Mouse (Mus musculus): ENCODE data around the gene Gm20696. TPM values are rescaled to one million over a fixed set of nuclear protein-coding genes. Genes with fewer than 3 reads are reported as not detected.

The Gm20696 gene
- total and polyA plus RNA-seq, 3 experiments: 0.59 TPM; not detected in 2

GRCm38 (mm10) chr6:99420666-99421065, 245.9 kb downstream of the Gm20696 start (continued):
- no peak for TF ChIP-seq GABPA (IDR thresholded peaks at IDR 0.05; ENCODE audit: insufficient replicate concordance, low read depth, low read length)

DNA sequence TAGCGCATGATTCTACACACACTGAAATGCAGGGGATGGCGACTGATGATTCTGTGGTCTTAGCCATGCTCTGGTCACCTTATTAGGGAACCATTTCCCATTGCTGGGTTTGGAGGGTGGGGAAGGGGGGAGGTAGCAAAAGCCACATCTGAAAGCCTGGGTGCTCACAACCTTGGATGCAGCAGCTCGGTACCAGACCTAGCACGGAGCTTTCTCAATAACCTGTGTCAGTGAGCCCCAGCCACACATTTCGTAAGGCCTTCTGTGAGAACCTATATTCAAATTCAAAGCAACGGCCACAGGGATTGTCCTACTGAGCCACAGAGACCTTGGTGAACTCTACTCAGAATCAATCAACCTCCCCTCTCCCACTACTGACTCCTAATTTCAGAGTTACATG, 254.0 kb downstream of the Gm20696 start:
- DNase-seq (ENCODE audit: extremely low read depth): no peak
- Histone ChIP-seq H3K27me3 (replicated peaks) (no peaks in the 10 kb centered on the region), H3K4me2 (ENCODE audit: insufficient read depth, low read depth, poor library complexity, severe bottlenecking) (no peak overlapping the region), H3K27ac (ENCODE audit: insufficient read depth, low read depth) (no peak overlapping the region), H3K79me2 (replicated peaks; ENCODE audit: control insufficient read depth, extremely low read depth, insufficient read depth, poor library complexity, severe bottlenecking) (no peaks in the 10 kb centered on the region), H3K4me1 (ENCODE audit: control insufficient read depth in 1 of 2, insufficient read depth in 2 of 2) (peaks cover 2 to 16% of the 10 kb centered on the region in 2 experiments; a peak in 3 of 4 replicates), H3K9ac (ENCODE audit: insufficient read depth, low read depth) (no peak overlapping the region), H3K9me3 (replicated peaks; ENCODE audit: low read length) (no peaks in the 10 kb centered on the region), H3K36me3 (replicated peaks in 1 of 2; ENCODE audit: control insufficient read depth in 1 of 2, insufficient read depth in 1 of 2, low read length in 1 of 2) (no peaks in the 10 kb centered on the region), H3K4me3 (replicated peaks in 1 of 3; ENCODE audit: low read depth in 2 of 3, low read length in 2 of 3, poor library complexity in 1 of 3) (no peak overlapping the region)
- no peak for TF ChIP-seq RCOR1 (conservative IDR thresholded peaks at IDR 0.05; ENCODE audit: low read depth, low read length)
- TF ChIP-seq ZKSCAN1 (IDR thresholded peaks at IDR 0.05; ENCODE audit: borderline replicate concordance, low read depth, low read length): no peak
- no peak for TF ChIP-seq JUN (IDR thresholded peaks at IDR 0.05; ENCODE audit: insufficient read depth, low read depth, low read length)
- no peak for TF ChIP-seq MEF2A (IDR thresholded peaks at IDR 0.05; ENCODE audit: borderline replicate concordance, low read depth, low read length)
- no peak for TF ChIP-seq MAX (IDR thresholded peaks at IDR 0.05; ENCODE audit: low read length)
- TF ChIP-seq MAFK (IDR thresholded peaks at IDR 0.05; ENCODE audit: insufficient replicate concordance, low read length): no peak
- no peak for TF ChIP-seq TBP (conservative IDR thresholded peaks at IDR 0.05; ENCODE audit: low read depth, low read length)
- TF ChIP-seq NELFE (IDR thresholded peaks at IDR 0.05; ENCODE audit: low read depth, low read length): no peak
- TF ChIP-seq CTCF (conservative IDR thresholded peaks at IDR 0.05 in 1 of 2, IDR thresholded peaks at IDR 0.05 in 1 of 2; ENCODE audit: low read depth in 2 of 2, low read length in 2 of 2): no peak
- TF ChIP-seq SIN3A (IDR thresholded peaks at IDR 0.05; ENCODE audit: low read length): no peak
- TF ChIP-seq ELF1 (IDR thresholded peaks at IDR 0.05; ENCODE audit: low read depth, low read length): no peak
- TF ChIP-seq PAX5 (IDR thresholded peaks at IDR 0.05; ENCODE audit: low read length): no peak
- TF ChIP-seq BHLHE40 (IDR thresholded peaks at IDR 0.05; ENCODE audit: low read depth, low read length): no peak
- TF ChIP-seq JUND (conservative IDR thresholded peaks at IDR 0.05; ENCODE audit: low read depth, low read length): no peak
- no peak for TF ChIP-seq IRF4 (IDR thresholded peaks at IDR 0.05; ENCODE audit: low read depth, low read length)
- no peak for TF ChIP-seq POLR2A (IDR thresholded peaks at IDR 0.05; ENCODE audit: low read depth, low read length)
- dilution Hi-C loops (cut with MboI; ENCODE audit: extremely low pct_ligation_motif_present, extremely low pct_unique_long_range_greater_than_20kb, low sequenced_read_pairs): no loop called here
- in situ Hi-C loops (cut with MboI; ENCODE audit: low pct_ligation_motif_present, low pct_unique_long_range_greater_than_20kb, low sequenced_read_pairs): no loop called here

- in situ Hi-C loops (cut with MboI; ENCODE audit: low pct_ligation_motif_present, low pct_unique_long_range_greater_than_20kb, low sequenced_read_pairs) (no loop called here), dilution Hi-C loops (cut with MboI; ENCODE audit: extremely low pct_ligation_motif_present, extremely low pct_unique_long_range_greater_than_20kb, low sequenced_read_pairs) (no loop called here)
- H3K27me3 ChIP-seq (replicated peaks): no peaks in the 10 kb centered on the region
- H3K36me3 ChIP-seq (replicated peaks in 1 of 2; ENCODE audit: control insufficient read depth in 1 of 2, insufficient read depth in 1 of 2, low read length in 1 of 2): no peaks in the 10 kb centered on the region
- TF ChIP-seq CHD2 (IDR thresholded peaks at IDR 0.05; ENCODE audit: low read length): no peak
- no peak for TF ChIP-seq ETS1 (conservative IDR thresholded peaks at IDR 0.05; ENCODE audit: low read depth, low read length)
- no peak for TF ChIP-seq ZC3H11A (IDR thresholded peaks at IDR 0.05; ENCODE audit: low read depth, low read length)
- no peak for TF ChIP-seq BHLHE40 (IDR thresholded peaks at IDR 0.05; ENCODE audit: low read depth, low read length)
- TF ChIP-seq NRF1 (IDR thresholded peaks at IDR 0.05; ENCODE audit: low read depth, low read length): no peak
- TF ChIP-seq TCF12 (IDR thresholded peaks at IDR 0.05; ENCODE audit: low read depth, low read length): no peak
- no peak for TF ChIP-seq RAD21 (IDR thresholded peaks at IDR 0.05; ENCODE audit: low read depth, low read length)
- TF ChIP-seq TBP (conservative IDR thresholded peaks at IDR 0.05; ENCODE audit: low read depth, low read length): no peak
- no peak for TF ChIP-seq SIN3A (IDR thresholded peaks at IDR 0.05; ENCODE audit: low read length)
- no peak for TF ChIP-seq ELF1 (IDR thresholded peaks at IDR 0.05; ENCODE audit: low read depth, low read length)
- DNase-seq (ENCODE audit: extremely low read depth): no peak
- H3K9me3 ChIP-seq (replicated peaks; ENCODE audit: low read length): no peaks in the 10 kb centered on the region
- H3K9ac ChIP-seq (ENCODE audit: insufficient read depth, low read depth): no peak overlapping the region
- H3K4me2 ChIP-seq (ENCODE audit: insufficient read depth, low read depth, poor library complexity, severe bottlenecking): no peak overlapping the region
- no peak overlapping the region for H3K27ac ChIP-seq (ENCODE audit: insufficient read depth, low read depth)
- H3K79me2 ChIP-seq (replicated peaks; ENCODE audit: control insufficient read depth, extremely low read depth, insufficient read depth, poor library complexity, severe bottlenecking): no peaks in the 10 kb centered on the region
- H3K4me3 ChIP-seq (replicated peaks in 1 of 3; ENCODE audit: low read depth in 2 of 3, low read length in 2 of 3, poor library complexity in 1 of 3): no peak overlapping the region
- H3K4me1 ChIP-seq (ENCODE audit: control insufficient read depth in 1 of 2, insufficient read depth in 2 of 2): peaks cover 2 to 29% of the 10 kb centered on the region in 2 experiments; a peak in 3 of 4 replicates
These were observed 257.0 kb downstream of the Gm20696 start for GRCm38 (mm10) chr6:99409602-99410001.
